Mouse (Mus musculus) cortical plate, adult 2 months (tissue): Measurements from ENCODE around the gene Aco2.

ENCODE experiments used
- CTCF ChIP-seq: fragments of 200-500 bp; IDR thresholded peaks from 2 replicates; pipeline ENCODE4 v1.5.1; 2011; ENCODE audit warnings: mild to moderate bottlenecking, control low read depth, low read length; ENCODE audit not compliant: insufficient read depth; ENCODE audit errors: extremely low read depth
- POLR2A ChIP-seq: fragments of 200-500 bp; IDR thresholded peaks from 2 replicates; pipeline ENCODE4 v1.6.1; 2011; ENCODE audit warnings: mild to moderate bottlenecking, low read length, control low read depth; ENCODE audit not compliant: insufficient read depth; ENCODE audit errors: extremely low read depth

GRCm38 (mm10) chr15:81894002-81894401 lies 21.9 kb downstream of the Aco2 start:
- TF ChIP-seq POLR2A = no peak
- TF ChIP-seq CTCF = no peak
